Comparison of ENCODE assay signal across 16 mouse cellular contexts in the genomic region with DNA sequence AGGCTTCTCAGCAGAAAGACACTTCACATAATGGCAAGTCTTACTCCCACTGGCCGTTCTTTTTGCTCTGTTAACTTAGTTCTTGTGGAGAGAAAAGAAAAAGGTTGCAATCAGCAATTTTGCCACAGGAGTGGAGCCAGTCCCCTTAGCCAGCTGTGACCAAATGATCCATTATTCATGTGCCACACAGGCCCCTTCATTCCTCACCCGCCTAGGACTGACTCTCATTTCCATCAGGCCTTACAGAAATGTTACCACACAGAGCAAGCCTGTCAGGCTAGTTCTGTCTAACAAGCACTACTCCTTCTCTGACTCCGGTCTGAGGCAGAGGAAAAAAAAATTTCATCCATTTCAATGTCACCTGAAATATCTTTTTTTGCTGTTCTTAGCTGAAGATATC.
DNase-seq lines count a peak whose midpoint lies in the region; ATAC-seq lines count a peak whose summit lies in the region.
"Had no signal": no experiment of that assay in that cellular context is flagged by ENCODE, and none has a peak within 500 bp of the region (broad histone marks: within the 10 kb centered on the region; RNA-seq: fewer than 3 reads in every experiment).

No protein-coding gene starts in this region.

- no peaks in the 10 kb centered on the region for H3K27me3 ChIP-seq in hindbrain, embryonic 11.5 days (ENCODE audit: control insufficient read depth, insufficient read depth, low read length)
- H3K27me3 ChIP-seq in hindbrain, embryonic 13.5 days, result no peaks in the 10 kb centered on the region
- H3K27me3 ChIP-seq in neural tube, embryonic 12.5 days (replicated peaks), result no peaks in the 10 kb centered on the region
- no peaks in the 10 kb centered on the region for H3K27me3 ChIP-seq in forebrain, embryonic 16.5 days (replicated peaks; ENCODE audit: control insufficient read depth, insufficient read depth, low read length)
- H3K27me3 ChIP-seq in midbrain, embryonic 16.5 days (ENCODE audit: control insufficient read depth, insufficient read depth, low read depth, low read length), result no peaks in the 10 kb centered on the region
- H3K27me3 ChIP-seq: embryonic facial prominence, embryonic 15.5 days; intestine, embryonic 15.5 days had no signal

- DNase-seq in hindbrain, embryonic 11.5 days (ENCODE audit: low spot score), result peak; percentile 25
- DNase-seq in neural tube, embryonic 10.5 days (ENCODE audit: extremely low spot score, low spot score), result no peak
- no peak for DNase-seq in heart, postnatal 4 days
- no peak for DNase-seq in right cerebral cortex, postnatal 4 days
- DNase-seq: B cell, adult 2 months; cerebellum, postnatal 25 days; gastrocnemius, postnatal 14 days; right cerebral cortex, adult 18-20 months had no signal

- H3K9me3 ChIP-seq in hindbrain, embryonic 11.5 days (ENCODE audit: control insufficient read depth, low read length), result no peaks in the 10 kb centered on the region
- H3K9me3 ChIP-seq in hindbrain, embryonic 13.5 days, result no peaks in the 10 kb centered on the region
- no peaks in the 10 kb centered on the region for H3K9me3 ChIP-seq in neural tube, embryonic 12.5 days
- no peaks in the 10 kb centered on the region for H3K9me3 ChIP-seq in forebrain, embryonic 16.5 days (ENCODE audit: control insufficient read depth, low read length)
- H3K9me3 ChIP-seq in midbrain, embryonic 16.5 days (replicated peaks; ENCODE audit: control insufficient read depth, low read length, poor library complexity, severe bottlenecking), result no peaks in the 10 kb centered on the region
- H3K9me3 ChIP-seq: embryonic facial prominence, embryonic 15.5 days; intestine, embryonic 15.5 days had no signal

- H3K36me3 ChIP-seq in hindbrain, embryonic 11.5 days (ENCODE audit: control insufficient read depth, insufficient read depth, low read length), result no peaks in the 10 kb centered on the region
- no peaks in the 10 kb centered on the region for H3K36me3 ChIP-seq in hindbrain, embryonic 13.5 days
- no peaks in the 10 kb centered on the region for H3K36me3 ChIP-seq in neural tube, embryonic 12.5 days
- H3K36me3 ChIP-seq in forebrain, embryonic 16.5 days (ENCODE audit: control insufficient read depth, insufficient read depth), result no peaks in the 10 kb centered on the region
- no peaks in the 10 kb centered on the region for H3K36me3 ChIP-seq in midbrain, embryonic 16.5 days (ENCODE audit: control insufficient read depth, insufficient read depth, low read length)
- H3K36me3 ChIP-seq: embryonic facial prominence, embryonic 15.5 days; intestine, embryonic 15.5 days had no signal

- no peak overlapping the region for H3K4me3 ChIP-seq in hindbrain, embryonic 11.5 days (ENCODE audit: low read depth, low read length)
- no peak overlapping the region for H3K4me3 ChIP-seq in hindbrain, embryonic 13.5 days
- H3K4me3 ChIP-seq in neural tube, embryonic 12.5 days, result no peak overlapping the region
- no peak overlapping the region for H3K4me3 ChIP-seq in forebrain, embryonic 16.5 days (replicated peaks; ENCODE audit: low read length)
- no peak overlapping the region for H3K4me3 ChIP-seq in midbrain, embryonic 16.5 days (ENCODE audit: low read depth, low read length)
- H3K4me3 ChIP-seq: embryonic facial prominence, embryonic 15.5 days; intestine, embryonic 15.5 days; layer of hippocampus, adult 2 months had no signal

- no peak overlapping the region for H3K27ac ChIP-seq in hindbrain, embryonic 11.5 days (ENCODE audit: low read depth, low read length)
- no peak overlapping the region for H3K27ac ChIP-seq in hindbrain, embryonic 13.5 days
- no peak overlapping the region for H3K27ac ChIP-seq in neural tube, embryonic 12.5 days
- H3K27ac ChIP-seq in forebrain, embryonic 16.5 days (ENCODE audit: low read length), result no peak overlapping the region
- H3K27ac ChIP-seq in midbrain, embryonic 16.5 days (ENCODE audit: low read length), result no peak overlapping the region
- H3K27ac ChIP-seq: embryonic facial prominence, embryonic 15.5 days; intestine, embryonic 15.5 days; layer of hippocampus, adult 2 months; stomach, postnatal 0 days had no signal

- no peak overlapping the region for H3K4me2 ChIP-seq in hindbrain, embryonic 11.5 days (replicated peaks; ENCODE audit: low read depth, low read length)
- no peak overlapping the region for H3K4me2 ChIP-seq in hindbrain, embryonic 13.5 days
- H3K4me2 ChIP-seq in neural tube, embryonic 12.5 days (replicated peaks), result no peak overlapping the region
- no peak overlapping the region for H3K4me2 ChIP-seq in forebrain, embryonic 16.5 days (ENCODE audit: low read length)
- no peak overlapping the region for H3K4me2 ChIP-seq in midbrain, embryonic 16.5 days (ENCODE audit: low read length)
- H3K4me2 ChIP-seq: embryonic facial prominence, embryonic 15.5 days; intestine, embryonic 15.5 days had no signal

- 34% methylated on average over 3 of the region's 3 CpGs for WGBS in hindbrain, embryonic 11.5 days
- WGBS in hindbrain, embryonic 13.5 days, result 21% methylated on average over 3 of the region's 3 CpGs
- 39% methylated on average over 3 of the region's 3 CpGs for WGBS in neural tube, embryonic 12.5 days
- 34% methylated on average over 3 of the region's 3 CpGs for WGBS in forebrain, embryonic 16.5 days
- WGBS in midbrain, embryonic 16.5 days, result 15% methylated on average over 3 of the region's 3 CpGs

- H3K9ac ChIP-seq in hindbrain, embryonic 11.5 days (ENCODE audit: low read depth, low read length), result no peak overlapping the region
- H3K9ac ChIP-seq in hindbrain, embryonic 13.5 days, result no peak overlapping the region
- H3K9ac ChIP-seq in neural tube, embryonic 12.5 days, result no peak overlapping the region
- no peak overlapping the region for H3K9ac ChIP-seq in forebrain, embryonic 16.5 days (replicated peaks; ENCODE audit: low read depth, low read length)
- H3K9ac ChIP-seq in midbrain, embryonic 16.5 days (ENCODE audit: low read depth, low read length), result no peak overlapping the region
- H3K9ac ChIP-seq: embryonic facial prominence, embryonic 15.5 days; intestine, embryonic 15.5 days had no signal

- no peaks in the 10 kb centered on the region for H3K4me1 ChIP-seq in hindbrain, embryonic 11.5 days (replicated peaks; ENCODE audit: control insufficient read depth, insufficient read depth, low read length)
- peaks cover 5% of the 10 kb centered on the region for H3K4me1 ChIP-seq in hindbrain, embryonic 13.5 days (replicated peaks)
- no peaks in the 10 kb centered on the region for H3K4me1 ChIP-seq in neural tube, embryonic 12.5 days
- no peaks in the 10 kb centered on the region for H3K4me1 ChIP-seq in forebrain, embryonic 16.5 days (replicated peaks; ENCODE audit: control insufficient read depth, insufficient read depth, low read length)
- H3K4me1 ChIP-seq in midbrain, embryonic 16.5 days (ENCODE audit: control insufficient read depth, insufficient read depth, low read length), result no peaks in the 10 kb centered on the region
- H3K4me1 ChIP-seq: embryonic facial prominence, embryonic 15.5 days; intestine, embryonic 15.5 days had no signal

- ATAC-seq in hindbrain, embryonic 11.5 days (ENCODE audit: low FRiP score), result peak; percentile 75; the same call in 1 of the 2 replicates
- no peak for ATAC-seq in hindbrain, embryonic 13.5 days (ENCODE audit: low FRiP score)
- ATAC-seq in neural tube, embryonic 12.5 days (ENCODE audit: low FRiP score, low read depth), result peak; percentile 68; the same call in 1 of the 2 replicates
- peak; percentile 70; the same call in 1 of the 2 replicates for ATAC-seq in forebrain, embryonic 16.5 days
- 0 out of 2 replicates have a peak, but pooled peaks have one; percentile 64 for ATAC-seq in midbrain, embryonic 16.5 days
- ATAC-seq: intestine, embryonic 15.5 days had no signal
